Mouse (Mus musculus) forebrain, embryonic 14.5 days (tissue): ENCODE data around the gene Sh3bgrl. TPM values are rescaled to one million over a fixed set of nuclear protein-coding genes. Genes with fewer than 3 reads are reported as not detected.

Source experiments
- polyA plus RNA-seq: library from polyadenylated mRNA; unstranded; fragments of >200 nt; fragmentation: Nextera tagmentation; extraction: Ambion mirVana; gene quantifications from 2 replicates; pipeline ENCODE4 v1.2.1, GENCODE M21; 2014

Sh3bgrl gene
- polyA plus RNA-seq, 1 experiment from 2014 or later = 99.3 TPM

Other genes with a start within 250 kb of the Sh3bgrl start
- 13.3 and 14.8 TPM in 2 replicates for gene Hmgn5, start 82.0 kb upstream of the Sh3bgrl start, polyA plus RNA-seq
- 0.17 and 0.21 TPM in 2 replicates for gene Gm6377, start 101.4 kb downstream of the Sh3bgrl start, polyA plus RNA-seq